Mouse (Mus musculus) CD4-positive, CD25-positive, alpha-beta regulatory T cell, adult 9 weeks (primary cell): ENCODE results near the gene Naa80. TPM values are rescaled to one million over a fixed set of nuclear protein-coding genes. Genes with fewer than 3 reads are reported as not detected.

Source experiments
- polyA plus RNA-seq: library from polyadenylated mRNA; unstranded; fragments of 100-300 nt; shearing (Covaris generic); gene quantifications from one replicate; pipeline ENCODE4 v1.2.1, GENCODE M21; 2017

The Naa80 gene
- 28.2 TPM for polyA plus RNA-seq

GRCm38 (mm10) chr9:107578587-107578986 lies at the start of gene Naa80:
Gene Naa80, plus strand, starts transcription at chr9:107578887.

GRCm38 (mm10) chr9:107533791-107534407 lies 44.8 kb upstream of the Naa80 start, which contains the start of gene Tmem115:
Gene Tmem115, plus strand, starts transcription at chr9:107533945.

GRCm38 (mm10) chr9:107541474-107542351 lies 37.0 kb upstream of the Naa80 start, which contains the start of the genes Cyb561d2 and Nprl2:
Gene Cyb561d2, minus strand, starts transcription at chr9:107542193.
Gene Nprl2, plus strand, starts transcription at chr9:107542226.

GRCm38 (mm10) chr9:107547026-107547425 lies 31.7 kb upstream of the Naa80 start, which contains the start of gene Zmynd10:
Gene Zmynd10, plus strand, starts transcription at chr9:107547298.

GRCm38 (mm10) chr9:107551117-107551889 lies 27.4 kb upstream of the Naa80 start, which contains the start of gene Rassf1:
Gene Rassf1, plus strand, starts transcription at chr9:107551555.

GRCm38 (mm10) chr9:107563029-107563581 lies 15.6 kb upstream of the Naa80 start, which contains the start of gene Tusc2:
Gene Tusc2, plus strand, starts transcription at chr9:107563255.

GRCm38 (mm10) chr9:107567702-107568319 lies 10.9 kb upstream of the Naa80 start, which contains the start of gene Hyal2:
Gene Hyal2, plus strand, starts transcription at chr9:107567945.

GRCm38 (mm10) chr9:107576357-107577107 lies 2.2 kb upstream of the Naa80 start, which contains the start of gene Hyal1:
Gene Hyal1, plus strand, starts transcription at chr9:107576927.

GRCm38 (mm10) chr9:107580501-107581317 lies 2.0 kb downstream of the Naa80 start, which contains the start of gene Hyal3:
Gene Hyal3, plus strand, starts transcription at chr9:107580818.

GRCm38 (mm10) chr9:107586974-107587832 lies 8.5 kb downstream of the Naa80 start, which contains the start of gene Ifrd2:
Gene Ifrd2, plus strand, starts transcription at chr9:107587642.

GRCm38 (mm10) chr9:107608741-107609432 lies 30.2 kb downstream of the Naa80 start, which contains the start of gene Sema3b:
Gene Sema3b, minus strand, starts transcription at chr9:107609229.

Other genes starting within 250 kb of the Naa80 start
- 31.5 TPM for gene Hemk1, start 240.5 kb upstream of the Naa80 start, polyA plus RNA-seq
- gene 6430571L13Rik, start 238.3 kb upstream of the Naa80 start, polyA plus RNA-seq, result 3.0 TPM
- 0.98 TPM for gene Cacna2d2, start 179.3 kb upstream of the Naa80 start, polyA plus RNA-seq
- 62.1 TPM for gene Tmem115, start 44.9 kb upstream of the Naa80 start, polyA plus RNA-seq
- 79.9 TPM for gene Cyb561d2, start 36.7 kb upstream of the Naa80 start, polyA plus RNA-seq
- gene Nprl2, start 36.7 kb upstream of the Naa80 start, polyA plus RNA-seq, result 69.6 TPM
- gene Zmynd10, start 31.6 kb upstream of the Naa80 start, polyA plus RNA-seq, result 2.7 TPM
- gene Rassf1, start 27.3 kb upstream of the Naa80 start, polyA plus RNA-seq, result 75.7 TPM
- gene Tusc2, start 15.6 kb upstream of the Naa80 start, polyA plus RNA-seq, result 7.4 TPM
- gene Hyal2, start 10.9 kb upstream of the Naa80 start, polyA plus RNA-seq, result 17.9 TPM
- 8.2 TPM for gene Hyal1, start 2.0 kb upstream of the Naa80 start, polyA plus RNA-seq
- 0.53 TPM for gene Hyal3, start 1.9 kb downstream of the Naa80 start, polyA plus RNA-seq
- 35.1 TPM for gene Ifrd2, start 8.8 kb downstream of the Naa80 start, polyA plus RNA-seq
- not detected for gene Sema3b, start 30.3 kb downstream of the Naa80 start, polyA plus RNA-seq
- gene Gnai2, start 56.5 kb downstream of the Naa80 start, polyA plus RNA-seq, result 182 TPM
- not detected for gene Slc38a3, start 90.6 kb downstream of the Naa80 start, polyA plus RNA-seq
- not detected for gene Gnat1, start 100.8 kb downstream of the Naa80 start, polyA plus RNA-seq
- not detected for gene Sema3f, start 131.6 kb downstream of the Naa80 start, polyA plus RNA-seq
- 336 TPM for gene Rbm5, start 192.1 kb downstream of the Naa80 start, polyA plus RNA-seq